9 mouse cellular contexts compared by ENCODE assay signal in genomic region chr17:53389507-53389906, GRCm38 (mm10).
DNase-seq lines count a peak whose midpoint lies in the region; ATAC-seq and TF ChIP-seq lines count a peak whose summit lies in the region.
"Had no signal": no experiment of that assay in that cellular context is flagged by ENCODE, and none has a peak within 500 bp of the region (broad histone marks: within the 10 kb centered on the region; RNA-seq: fewer than 3 reads in every experiment).

No protein-coding gene starts in this region.

- no peaks in the 10 kb centered on the region for H3K36me3 ChIP-seq in liver, adult 2 months (ENCODE audit: control insufficient read depth, insufficient read depth, low read length)
- H3K36me3 ChIP-seq: limb, embryonic 15.5 days had no signal

- H3K4me1 ChIP-seq in liver, adult 2 months (ENCODE audit: control insufficient read depth, insufficient read depth, low read length): no peaks in the 10 kb centered on the region
- H3K4me1 ChIP-seq: limb, embryonic 15.5 days had no signal

- TF ChIP-seq CTCF in liver, adult 2 months (IDR thresholded peaks at IDR 0.05; ENCODE audit: low read depth, low read length): 0 out of 2 replicates have a peak, but pooled peaks have one; percentile 8

- TF ChIP-seq POLR2A in liver, adult 2 months (IDR thresholded peaks at IDR 0.05; ENCODE audit: extremely low read depth, insufficient read depth, low read length): no peak

- no peaks in the 10 kb centered on the region for H3K79me2 ChIP-seq in liver, adult 2 months (ENCODE audit: control insufficient read depth, insufficient read depth, low read length)

- no peak overlapping the region for H3K9ac ChIP-seq in liver, adult 2 months (ENCODE audit: low read depth, low read length)
- H3K9ac ChIP-seq: limb, embryonic 15.5 days had no signal

- H3K27me3 ChIP-seq in liver, adult 2 months (ENCODE audit: control insufficient read depth, insufficient read depth, low read length): no peaks in the 10 kb centered on the region
- H3K27me3 ChIP-seq: limb, embryonic 15.5 days had no signal

- no peak overlapping the region for H3K27ac ChIP-seq in liver, adult 2 months (replicated peaks; ENCODE audit: insufficient read depth, low read depth, low read length)
- H3K27ac ChIP-seq: limb, embryonic 15.5 days had no signal

- intact Hi-C loops in left cerebral cortex, postnatal 14 days (cut with DNase I): loop anchor here (2.0 kb wide), 1 partner anchor 829 kb away; no protein-coding TSS in a partner anchor

- peak; percentile 10 for DNase-seq in cerebellum, adult 9-10 months
- no peak for DNase-seq in cerebellum, adult 8-10 months
- peak; percentile 7 for DNase-seq in liver, adult 2 months (ENCODE audit: extremely low read depth, low read depth, low spot score)
- no peak for DNase-seq in liver
- DNase-seq in left cerebral cortex, postnatal 14 days (ENCODE audit: low spot score in 2 of 2): peak; percentile 43 to 66
- DNase-seq in right cerebral cortex, adult 2 months (ENCODE audit: low spot score in 2 of 2): peak; percentile 59 to 60
- DNase-seq in spleen, postnatal 14 days (ENCODE audit: low spot score in 2 of 2): no peak

- 41% methylated on average over 4 of the region's 4 CpGs for WGBS in liver, adult 2 months

- no peak overlapping the region for H3K4me3 ChIP-seq in liver, adult 2 months (ENCODE audit: insufficient read depth, low read depth, low read length)
- H3K4me3 ChIP-seq: limb, embryonic 15.5 days had no signal

- peak; percentile 81 for ATAC-seq in common myeloid progenitor, adult 5-6 weeks (replicated peaks; ENCODE audit: low read depth, poor library complexity, severe bottlenecking)

Comparison
In these comparisons a context has a peak if more than half of its experiments do, and no peak if none do; other contexts are left out.
1. DNase-seq: peak in cerebellum, adult 9-10 months (single experiment), liver, adult 2 months (single experiment), left cerebral cortex, postnatal 14 days (2 of 2) and right cerebral cortex, adult 2 months (2 of 2); none in cerebellum, adult 8-10 months (single experiment), liver (single experiment) and spleen, postnatal 14 days (0 of 2).